Mouse (Mus musculus): Measurements from ENCODE around the gene H2al1c.
"Not testable (repeated sequence)": the region's sequence is repeated elsewhere in the genome, so short reads cannot be mapped to it uniquely, and the experiment has no call there.

DNA sequence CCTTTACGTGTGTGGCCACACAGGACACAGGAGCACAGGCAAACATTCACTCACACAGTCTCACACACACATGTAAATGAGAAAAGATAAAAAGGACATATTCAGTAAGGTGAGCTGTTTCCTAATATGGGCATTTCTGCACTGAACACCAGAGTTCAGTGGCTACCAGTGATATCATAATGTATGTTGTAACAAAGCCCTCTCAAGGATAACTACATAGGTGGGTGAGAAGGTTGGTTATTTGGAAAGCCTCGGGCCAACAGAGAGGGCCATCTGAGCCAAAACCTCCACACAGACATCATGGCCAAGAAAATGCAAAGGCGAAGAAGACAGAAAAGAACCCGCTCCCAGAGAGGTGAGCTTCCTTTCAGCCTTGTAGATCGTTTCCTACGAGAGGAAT, at the start of gene H2al1c:
- TF ChIP-seq CTCF (conservative IDR thresholded peaks at IDR 0.05; ENCODE audit: insufficient read depth, insufficient read length, low read depth, low read length); POLR2A (IDR thresholded peaks at IDR 0.05; ENCODE audit: low read depth, low read length): not testable (repeated sequence)
